Mouse (Mus musculus) adrenal gland, postnatal 0 days (tissue): ENCODE measurements around the gene Gm20903. TPM values are rescaled to one million over a fixed set of nuclear protein-coding genes. Genes with fewer than 3 reads are reported as not detected.

Experiments used
- polyA plus RNA-seq: library from polyadenylated mRNA; unstranded; fragments of >200 nt; fragmentation: Nextera tagmentation; extraction: Ambion mirVana; gene quantifications from 2 replicates; pipeline ENCODE4 v1.2.1, GENCODE M21; 2015

Gene Gm20903
- not detected in 2 replicates for polyA plus RNA-seq

GRCm38 (mm10) chrY:73669015-73669414, at the start of gene Gm20903:
TSS of gene Gm20903 (plus strand) at chrY:73669315.

